Mouse (Mus musculus): ENCODE data around the gene Dusp10. TPM values are rescaled to one million over a fixed set of nuclear protein-coding genes. Genes with fewer than 3 reads are reported as not detected.
A peak's percentile ranks its signal among the peaks of the same experiment; 100 is the strongest.

Dusp10 gene
- total and polyA plus RNA-seq, 3 experiments: 5.0 to 14.1 (median 7.9) TPM

DNA sequence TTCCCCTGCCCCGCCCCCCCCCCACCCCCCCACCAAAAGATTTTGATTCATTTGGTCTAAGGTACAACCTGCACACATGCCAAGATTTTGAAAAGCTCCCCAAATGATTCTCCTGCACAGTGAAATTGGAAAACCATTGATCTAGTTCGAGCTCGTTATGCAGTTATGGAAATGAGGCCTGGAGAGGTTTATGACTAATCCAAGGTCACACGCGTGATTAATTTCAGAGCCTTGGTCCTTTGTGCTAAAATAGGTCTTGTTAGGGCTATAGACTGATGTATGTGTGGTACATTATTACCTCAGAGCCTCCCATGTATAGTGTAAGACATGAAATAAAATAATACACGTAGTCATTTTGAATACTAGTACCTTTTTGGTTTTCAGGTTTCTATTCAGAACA, 30.3 kb downstream of the Dusp10 start:
- Histone ChIP-seq H3K9ac (ENCODE audit: low read depth, low read length) (no peak overlapping the region), H3K27me3 (ENCODE audit: control insufficient read depth, insufficient read depth, low read length) (no peaks in the 10 kb centered on the region), H3K4me3 (no peak overlapping the region), H3K36me3 (ENCODE audit: control insufficient read depth, insufficient read depth, low read length) (peaks cover 9% of the 10 kb centered on the region), H3K79me2 (replicated peaks; ENCODE audit: control insufficient read depth, insufficient read depth, low read length) (peaks cover 1% of the 10 kb centered on the region; the same call in 1 of the 2 replicates), H3K27ac (no peak overlapping the region; the same call in 1 of the 2 replicates), H3K4me1 (ENCODE audit: control insufficient read depth, insufficient read depth, low read length) (peaks cover 15% of the 10 kb centered on the region)
- intact Hi-C loops (cut with DNase I): no loop called here
- TF ChIP-seq POLR2A (IDR thresholded peaks at IDR 0.05; ENCODE audit: insufficient read depth, low read depth, low read length) (no peak), EP300 (IDR thresholded peaks at IDR 0.05; ENCODE audit: insufficient read depth, low read depth, low read length) (no peak), CTCF (IDR thresholded peaks at IDR 0.05) (no peak)
- 87% methylated on average over 6 of the region's 6 CpGs for WGBS
- no peak for DNase-seq

DNA sequence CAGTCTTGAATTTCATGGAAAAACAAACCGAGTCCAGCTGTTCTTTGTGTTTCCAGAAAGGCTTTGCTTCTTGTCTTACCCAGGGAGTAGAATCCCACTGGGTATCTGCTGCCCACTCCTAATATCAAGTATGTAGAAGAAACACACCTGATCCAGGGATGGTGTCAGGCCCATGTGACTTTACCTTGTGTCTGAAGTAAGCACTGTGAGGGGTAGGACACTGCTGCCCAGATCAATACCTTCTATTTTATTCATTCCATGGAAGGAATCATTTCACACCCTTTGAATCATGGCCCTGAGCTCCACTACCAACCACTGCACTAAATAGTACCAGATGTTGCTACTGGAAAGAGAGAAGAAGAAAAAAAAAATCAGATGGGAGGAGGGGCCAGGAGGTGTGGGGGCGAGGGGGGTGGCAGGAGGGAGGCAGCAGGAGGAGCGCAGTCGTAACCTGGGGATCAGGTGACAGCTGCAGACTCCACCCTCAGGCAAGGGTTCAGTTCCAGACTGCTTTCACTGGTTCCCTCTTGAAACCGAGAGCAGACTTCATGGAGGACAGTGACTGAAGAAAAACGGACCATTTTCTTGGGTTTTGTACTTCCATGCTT, 33.1 kb downstream of the Dusp10 start:
- H3K36me3 ChIP-seq (ENCODE audit: control insufficient read depth, insufficient read depth, low read length): peaks cover 6% of the 10 kb centered on the region
- H3K4me3 ChIP-seq: no peak overlapping the region
- H3K4me1 ChIP-seq (ENCODE audit: control insufficient read depth, insufficient read depth, low read length): peaks cover 13% of the 10 kb centered on the region; the same call in 1 of the 2 replicates
- intact Hi-C loops (cut with DNase I): no loop called here
- WGBS: 88% methylated on average over 6 of the region's 6 CpGs
- H3K27me3 ChIP-seq (ENCODE audit: control insufficient read depth, insufficient read depth, low read length): no peaks in the 10 kb centered on the region
- H3K27ac ChIP-seq: no peak overlapping the region
- no peak for DNase-seq
- H3K9ac ChIP-seq (ENCODE audit: low read depth, low read length): no peak overlapping the region
- no peak for TF ChIP-seq EP300 (IDR thresholded peaks at IDR 0.05; ENCODE audit: insufficient read depth, low read depth, low read length)
- no peak for TF ChIP-seq CTCF (IDR thresholded peaks at IDR 0.05)
- TF ChIP-seq POLR2A (IDR thresholded peaks at IDR 0.05; ENCODE audit: insufficient read depth, low read depth, low read length): no peak
- H3K79me2 ChIP-seq (replicated peaks; ENCODE audit: control insufficient read depth, insufficient read depth, low read length): no peaks in the 10 kb centered on the region

DNA sequence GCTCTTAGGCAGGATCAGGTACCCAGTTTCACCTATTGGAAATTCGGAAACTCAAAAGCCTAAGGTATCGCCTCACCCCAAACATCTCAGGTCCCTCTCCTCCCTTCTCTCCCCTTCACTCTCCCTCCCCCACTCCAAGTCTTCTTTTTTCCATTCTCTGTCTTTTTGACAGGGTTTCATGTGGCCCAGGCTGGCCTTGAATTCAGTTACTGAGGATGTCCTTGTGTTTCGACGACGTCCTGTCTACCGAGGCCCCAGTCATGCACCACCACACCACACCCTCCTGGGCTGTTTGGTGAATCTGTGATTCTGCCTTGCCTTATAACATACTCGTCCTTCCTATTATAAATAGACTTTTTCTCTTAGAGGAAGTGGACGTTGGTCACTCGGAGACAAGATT, 34.7 kb downstream of the Dusp10 start:
- WGBS: 61% methylated on average over 9 of the region's 9 CpGs
- Histone ChIP-seq H3K79me2 (replicated peaks; ENCODE audit: control insufficient read depth, insufficient read depth, low read length) (no peaks in the 10 kb centered on the region), H3K4me1 (ENCODE audit: control insufficient read depth, insufficient read depth, low read length) (peaks cover 9% of the 10 kb centered on the region; the same call in 1 of the 2 replicates), H3K36me3 (ENCODE audit: control insufficient read depth, insufficient read depth, low read length) (peaks cover 6% of the 10 kb centered on the region), H3K9ac (ENCODE audit: low read depth, low read length) (no peak overlapping the region), H3K4me3 (no peak overlapping the region), H3K27me3 (ENCODE audit: control insufficient read depth, insufficient read depth, low read length) (no peaks in the 10 kb centered on the region), H3K27ac (no peak overlapping the region)
- TF ChIP-seq EP300 (IDR thresholded peaks at IDR 0.05; ENCODE audit: insufficient read depth, low read depth, low read length) (no peak), CTCF (IDR thresholded peaks at IDR 0.05) (no peak), POLR2A (IDR thresholded peaks at IDR 0.05; ENCODE audit: insufficient read depth, low read depth, low read length) (no peak)
- intact Hi-C loops (cut with DNase I): no loop called here
- DNase-seq: no peak

DNA sequence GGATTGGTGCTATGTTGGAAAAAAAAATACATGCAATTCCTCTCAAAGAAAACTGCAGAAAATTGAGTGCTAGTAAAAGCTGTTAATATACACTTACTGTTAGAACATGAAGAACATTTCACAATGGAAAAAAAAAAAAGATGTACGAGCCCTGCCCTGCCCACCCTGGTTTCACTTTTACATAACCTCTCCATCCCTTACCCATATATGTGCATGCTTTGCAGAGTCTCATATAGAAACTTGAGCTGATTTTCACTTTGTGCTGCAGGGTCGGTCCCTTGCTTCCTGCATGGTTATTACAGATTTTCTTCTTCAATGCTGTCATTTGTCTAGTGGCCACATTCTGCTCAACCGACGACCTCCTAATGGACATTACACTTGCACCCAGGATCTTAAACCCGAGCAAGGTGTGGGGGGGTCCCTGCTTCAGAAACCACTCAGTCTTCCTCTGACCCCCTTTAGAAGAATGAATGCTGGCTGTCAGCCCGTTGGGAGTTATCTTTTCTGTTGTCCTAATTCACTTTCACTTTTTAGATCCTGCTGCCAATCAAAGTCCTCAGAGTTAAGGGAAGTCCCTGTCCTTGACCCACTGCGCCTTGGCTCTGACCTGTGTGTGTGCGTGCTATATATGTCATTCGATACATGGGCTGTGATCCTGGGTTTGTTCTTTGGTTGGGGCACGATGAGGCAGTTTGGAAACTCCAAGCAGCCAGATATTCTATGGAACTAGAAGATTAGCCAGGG, 35.7 kb downstream of the Dusp10 start:
- H3K4me1 ChIP-seq (ENCODE audit: control insufficient read depth, insufficient read depth, low read length): peaks cover 11% of the 10 kb centered on the region; the same call in 1 of the 2 replicates
- 23% methylated on average over 10 of the region's 10 CpGs for WGBS

DNA sequence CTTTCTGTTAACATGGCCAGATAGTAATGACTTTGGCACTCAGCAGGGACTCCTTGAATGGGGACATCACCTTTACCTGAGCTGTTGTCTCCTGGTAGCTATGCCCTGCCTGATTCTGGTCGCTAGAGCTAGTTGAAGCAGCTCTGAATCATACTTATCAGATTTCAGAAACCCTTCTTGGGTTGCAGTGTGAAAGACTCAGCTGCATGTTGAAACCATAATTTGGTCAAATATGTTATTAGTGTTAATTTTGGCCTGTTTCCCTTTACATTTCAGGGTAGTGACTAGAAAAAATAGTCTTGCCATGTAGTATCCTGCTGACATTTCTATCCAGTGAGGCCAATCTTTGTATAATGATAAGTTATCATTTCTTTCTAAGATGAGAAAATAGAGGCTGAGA, 38.2 kb downstream of the Dusp10 start:
- Histone ChIP-seq H3K4me3 (no peak overlapping the region), H3K4me1 (ENCODE audit: control insufficient read depth, insufficient read depth, low read length) (peaks cover 11% of the 10 kb centered on the region; the same call in 1 of the 2 replicates), H3K79me2 (replicated peaks; ENCODE audit: control insufficient read depth, insufficient read depth, low read length) (no peaks in the 10 kb centered on the region), H3K9ac (ENCODE audit: low read depth, low read length) (no peak overlapping the region), H3K36me3 (ENCODE audit: control insufficient read depth, insufficient read depth, low read length) (peaks cover 9% of the 10 kb centered on the region), H3K27ac (peak overlapping the region; percentile 68), H3K27me3 (ENCODE audit: control insufficient read depth, insufficient read depth, low read length) (no peaks in the 10 kb centered on the region)
- intact Hi-C loops (cut with DNase I): no loop called here
- 88% methylated on average over 1 of the region's 1 CpGs for WGBS
- TF ChIP-seq POLR2A (IDR thresholded peaks at IDR 0.05; ENCODE audit: insufficient read depth, low read depth, low read length) (no peak), EP300 (IDR thresholded peaks at IDR 0.05; ENCODE audit: insufficient read depth, low read depth, low read length) (no peak), CTCF (IDR thresholded peaks at IDR 0.05) (no peak)
- no peak for DNase-seq

More for the DNA sequence above, 35.7 kb downstream of the Dusp10 start:
- H3K9ac ChIP-seq (ENCODE audit: low read depth, low read length): 0 out of 2 replicates have a peak overlapping the region, but pooled peaks have one; percentile 1
- peak overlapping the region; percentile 36 for H3K4me3 ChIP-seq
- H3K79me2 ChIP-seq (replicated peaks; ENCODE audit: control insufficient read depth, insufficient read depth, low read length): no peaks in the 10 kb centered on the region
- no peak for TF ChIP-seq POLR2A (IDR thresholded peaks at IDR 0.05; ENCODE audit: insufficient read depth, low read depth, low read length)
- TF ChIP-seq EP300 (IDR thresholded peaks at IDR 0.05; ENCODE audit: insufficient read depth, low read depth, low read length): no peak
- TF ChIP-seq CTCF (IDR thresholded peaks at IDR 0.05): no peak
- H3K27me3 ChIP-seq (ENCODE audit: control insufficient read depth, insufficient read depth, low read length): no peaks in the 10 kb centered on the region
- H3K36me3 ChIP-seq (ENCODE audit: control insufficient read depth, insufficient read depth, low read length): peaks cover 9% of the 10 kb centered on the region
- intact Hi-C loops (cut with DNase I): no loop called here
- peak overlapping the region; percentile 59 for H3K27ac ChIP-seq
- DNase-seq: no peak

DNA sequence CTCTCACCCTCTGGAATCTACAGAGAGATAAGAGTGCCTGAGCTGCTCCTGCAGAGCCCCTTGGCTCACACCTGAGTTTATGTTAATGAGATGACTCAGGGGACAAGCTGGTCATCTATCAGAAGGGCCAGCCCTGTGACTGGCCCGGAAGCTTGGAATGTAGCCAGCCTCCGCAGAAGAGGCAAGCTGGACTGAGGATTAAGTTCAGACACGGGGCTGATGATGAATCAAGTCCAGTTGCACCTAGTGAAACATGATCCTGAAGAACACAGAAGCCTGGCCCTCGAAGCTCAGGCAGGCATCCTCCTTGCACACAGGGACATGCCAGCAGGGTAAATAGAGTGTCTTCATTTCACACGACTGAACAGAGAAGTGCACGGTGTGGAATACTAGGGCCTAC, 38.7 kb downstream of the Dusp10 start:
- H3K36me3 ChIP-seq (ENCODE audit: control insufficient read depth, insufficient read depth, low read length): peaks cover 9% of the 10 kb centered on the region
- no peak overlapping the region for H3K4me3 ChIP-seq
- peaks cover 11% of the 10 kb centered on the region; the same call in 1 of the 2 replicates for H3K4me1 ChIP-seq (ENCODE audit: control insufficient read depth, insufficient read depth, low read length)
- TF ChIP-seq POLR2A (IDR thresholded peaks at IDR 0.05; ENCODE audit: insufficient read depth, low read depth, low read length) (no peak), EP300 (IDR thresholded peaks at IDR 0.05; ENCODE audit: insufficient read depth, low read depth, low read length) (0 out of 2 replicates have a peak, but pooled peaks have one; percentile 40)
- intact Hi-C loops (cut with DNase I): no loop called here
- no peaks in the 10 kb centered on the region for H3K79me2 ChIP-seq (replicated peaks; ENCODE audit: control insufficient read depth, insufficient read depth, low read length)
- peak; percentile 49 to 75 for DNase-seq
- WGBS: 18% methylated on average over 6 of the region's 6 CpGs
- peak overlapping the region; percentile 68 for H3K27ac ChIP-seq
- H3K27me3 ChIP-seq (ENCODE audit: control insufficient read depth, insufficient read depth, low read length): no peaks in the 10 kb centered on the region
- H3K9ac ChIP-seq (ENCODE audit: low read depth, low read length): no peak overlapping the region
